Mouse (Mus musculus) MEL (cell line): ENCODE results near the gene Unc13d. TPM values are rescaled to one million over a fixed set of nuclear protein-coding genes. Genes with fewer than 3 reads are reported as not detected.

ENCODE experiments used
- DNase-seq: peaks from one replicate; pipeline ENCODE4 v3.0.0; 2011; ENCODE audit warnings: low read depth, low spot score
- H3K27ac ChIP-seq: 2 replicates; pipeline ENCODE4 v1.5.1; 2012; ENCODE audit warnings: low read depth, mild to moderate bottlenecking, control low read depth, low read length, moderate library complexity; ENCODE audit not compliant: control insufficient read depth
- H3K27me3 ChIP-seq, 2 experiments: fragments of 150-350 bp in 1 of 2; sonication (generic) in 1 of 2; 2 replicates each; pipeline ENCODE4 v1.6.1; 2012; ENCODE audit warnings: low read length in 2 of 2, mild to moderate bottlenecking in 2 of 2, improper control_type of control experiment in 1 of 2, moderate library complexity in 1 of 2; ENCODE audit not compliant: insufficient read depth in 2 of 2, control insufficient read depth in 1 of 2
- H3K36me3 ChIP-seq, 2 experiments: 2 replicates each; pipeline ENCODE4 v1.6.1; 2012 to 2014; ENCODE audit warnings: low read length in 2 of 2, improper control_type of control experiment in 1 of 2, inconsistent platforms in 1 of 2, mild to moderate bottlenecking in 1 of 2; ENCODE audit not compliant: insufficient read depth in 2 of 2, control insufficient read depth in 1 of 2
- H3K4me1 ChIP-seq, 2 experiments: fragments of 150-350 bp in 1 of 2; sonication (generic) in 1 of 2; 2 replicates each; pipeline ENCODE4 v1.6.1; 2012; ENCODE audit warnings: low read length in 2 of 2, improper control_type of control experiment in 1 of 2, mild to moderate bottlenecking in 1 of 2; ENCODE audit not compliant: insufficient read depth in 2 of 2, control insufficient read depth in 1 of 2
- H3K4me3 ChIP-seq, 2 experiments: fragments of 150-350 bp in 1 of 2; sonication (generic) in 1 of 2; 2 replicates each; pipeline ENCODE4 v1.5.1; 2012; ENCODE audit warnings: low read depth in 2 of 2, low read length in 2 of 2, mild to moderate bottlenecking in 2 of 2, moderate library complexity in 2 of 2, control low read depth in 1 of 2, improper control_type of control experiment in 1 of 2; ENCODE audit not compliant: control insufficient read depth in 1 of 2, insufficient read depth in 1 of 2
- H3K79me2 ChIP-seq: 2 replicates; pipeline ENCODE4 v1.6.1; 2012; ENCODE audit warnings: mild to moderate bottlenecking, low read length, moderate library complexity; ENCODE audit not compliant: control insufficient read depth, poor library complexity, insufficient read depth
- H3K9ac ChIP-seq: 2 replicates; pipeline ENCODE4 v1.6.1; 2012; ENCODE audit warnings: low read depth, mild to moderate bottlenecking, control low read depth, low read length, moderate library complexity; ENCODE audit not compliant: control insufficient read depth, poor library complexity, severe bottlenecking
- H3K9me3 ChIP-seq: fragments of 150-350 bp; sonication (generic); replicated peaks from 2 replicates; pipeline ENCODE4 v1.6.1; 2012; ENCODE audit warnings: mild to moderate bottlenecking, low read length, improper control_type of control experiment, moderate library complexity; ENCODE audit not compliant: insufficient read depth
- CHD2 ChIP-seq: IDR thresholded peaks from 2 replicates; pipeline ENCODE4 v1.6.1; 2011; ENCODE audit warnings: low read length, improper control_type of control experiment
- CTCF ChIP-seq, 3 experiments: IDR thresholded peaks in 2 of 3; conservative IDR thresholded peaks in 1 of 3; 2 replicates each; pipeline ENCODE4 v1.5.1; 2011 to 2012; ENCODE audit warnings: low read length in 3 of 3, low read depth in 2 of 3, mild to moderate bottlenecking in 2 of 3, improper control_type of control experiment in 1 of 3, inconsistent platforms in 1 of 3, mixed read lengths in 1 of 3, moderate library complexity in 1 of 3; ENCODE audit not compliant: control insufficient read depth in 1 of 3, insufficient read depth in 1 of 3, poor library complexity in 1 of 3, severe bottlenecking in 1 of 3
- HCFC1 ChIP-seq: IDR thresholded peaks from 2 replicates; pipeline ENCODE4 v1.6.1; 2012; ENCODE audit warnings: low read depth, mild to moderate bottlenecking, inconsistent platforms, low read length, improper control_type of control experiment, moderate library complexity
- MAX ChIP-seq: IDR thresholded peaks from 2 replicates; pipeline ENCODE4 v1.6.1; 2011; ENCODE audit warnings: low read length, improper control_type of control experiment
- MYB ChIP-seq: IDR thresholded peaks from 2 replicates; pipeline ENCODE4 v1.6.1; 2011; ENCODE audit warnings: mild to moderate bottlenecking, low read depth, low read length, improper control_type of control experiment
- POLR2A ChIP-seq, 2 experiments: IDR thresholded peaks; 2 replicates each; pipeline ENCODE4 v1.6.1; 2011 to 2012; ENCODE audit warnings: low read length in 2 of 2, mild to moderate bottlenecking in 2 of 2, control low read depth in 1 of 2, improper control_type of control experiment in 1 of 2, low read depth in 1 of 2, moderate library complexity in 1 of 2; ENCODE audit not compliant: control insufficient read depth in 1 of 2, insufficient read depth in 1 of 2, poor library complexity in 1 of 2
- POLR2AphosphoS2 ChIP-seq: IDR thresholded peaks from 2 replicates; pipeline ENCODE4 v1.6.1; 2011; ENCODE audit warnings: low read length, improper control_type of control experiment
- POLR2AphosphoS5 ChIP-seq: IDR thresholded peaks from 2 replicates; pipeline ENCODE4 v1.6.1; 2012; ENCODE audit warnings: low read depth, borderline replicate concordance, mild to moderate bottlenecking, inconsistent platforms, low read length, moderate library complexity, mixed read lengths
- SMC3 ChIP-seq: IDR thresholded peaks from 2 replicates; pipeline ENCODE4 v1.6.1; 2011; ENCODE audit warnings: low read depth, low read length, improper control_type of control experiment
- ZC3H11A ChIP-seq: IDR thresholded peaks from 2 replicates; pipeline ENCODE4 v1.6.1; 2012; ENCODE audit warnings: low read depth, mild to moderate bottlenecking, inconsistent platforms, low read length, improper control_type of control experiment
- ZMIZ1 ChIP-seq: IDR thresholded peaks from 2 replicates; pipeline ENCODE4 v1.6.1; 2012; ENCODE audit warnings: low read depth, mild to moderate bottlenecking, inconsistent platforms, low read length, improper control_type of control experiment, moderate library complexity
- ZNF384 ChIP-seq: IDR thresholded peaks from 2 replicates; pipeline ENCODE4 v1.6.1; 2012; ENCODE audit warnings: low read depth, mild to moderate bottlenecking, inconsistent platforms, low read length, improper control_type of control experiment
- polyA plus RNA-seq, 2 experiments: library from polyadenylated mRNA; stranded (reverse) in 1 of 2; unstranded in 1 of 2; fragments of >175 nt in 1 of 2; fragments of >200 nt in 1 of 2; gene quantifications; 2 replicates each; pipeline versions ENCODE4 v1.2.1 to v1.2.4; 2012; ENCODE audit warnings: low replicate concordance in 2 of 2, low read depth in 1 of 2; ENCODE audit not compliant: insufficient read length in 2 of 2, insufficient read depth in 1 of 2, missing spikeins in 1 of 2
- total RNA-seq: library from RNA; depleted of rRNA; stranded (reverse); fragments of 300-350 nt; gene quantifications from 2 replicates; pipeline ENCODE4 v1.2.3, GENCODE M21; 2012

Gene Unc13d
- total and polyA plus RNA-seq, 3 experiments = 115 to 146 TPM; not detected in 1

DNA sequence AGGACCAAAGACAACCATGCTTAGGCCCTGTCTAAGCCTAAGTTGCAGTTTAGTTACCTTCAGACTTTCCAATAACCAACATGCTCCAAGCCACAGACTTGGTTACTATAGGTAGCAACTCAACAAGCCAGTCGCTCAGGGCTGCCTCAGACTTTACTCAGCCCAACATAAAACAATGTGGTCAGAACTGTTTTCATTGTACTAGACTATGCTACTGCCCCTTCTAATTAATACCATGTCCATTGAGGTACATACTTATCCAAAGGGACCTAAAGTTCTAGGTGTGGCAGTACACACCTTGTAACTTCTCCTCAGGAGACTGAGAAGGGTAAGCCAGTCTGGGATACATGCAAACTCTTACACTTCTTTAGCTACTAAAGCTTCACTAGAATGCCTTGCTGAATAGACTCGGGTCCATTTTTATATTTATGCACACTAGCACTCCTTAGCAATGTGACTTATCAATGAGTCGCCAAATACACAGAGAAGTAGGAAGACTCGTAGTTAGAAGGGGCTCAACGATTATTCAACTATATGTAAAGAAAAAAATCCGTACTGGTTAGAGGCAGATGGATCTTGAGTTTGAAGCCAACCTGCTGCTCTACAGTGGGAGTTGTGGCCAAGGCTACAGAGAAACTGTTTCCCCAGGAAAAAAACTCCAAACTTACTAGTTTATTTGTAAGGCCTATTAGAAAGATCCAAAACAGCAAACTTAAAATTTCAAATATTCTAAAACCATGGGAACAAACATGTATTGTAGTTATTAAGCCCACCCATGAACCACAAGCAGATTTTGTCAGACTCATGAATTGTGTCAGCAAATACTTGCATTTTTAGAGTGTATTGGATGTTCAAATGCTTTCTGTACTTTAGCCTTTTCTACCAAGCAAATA, 56.2 kb downstream of the Unc13d start:
- Histone ChIP-seq H3K36me3 (peaks cover 4 to 16% of the 10 kb centered on the region in 2 experiments), H3K9me3 (no peaks in the 10 kb centered on the region), H3K27me3 (no peaks in the 10 kb centered on the region), H3K4me3 (no peak overlapping the region), H3K27ac (0 out of 2 replicates have a peak overlapping the region, but pooled peaks have one; percentile 12), H3K9ac (peak overlapping the region; percentile 32), H3K79me2 (peaks cover 14% of the 10 kb centered on the region), H3K4me1 (peaks cover 2 to 3% of the 10 kb centered on the region in 2 experiments; a peak in 3 of 4 replicates)
- peak; percentile 61 for DNase-seq
- TF ChIP-seq CHD2 (0 out of 2 replicates have a peak, but pooled peaks have one; percentile 12), MAX (no peak), POLR2AphosphoS5 (peak; percentile 90), POLR2AphosphoS2 (peak; percentile 94; the same call in 1 of the 2 replicates), CTCF (IDR thresholded peaks at IDR 0.05 in 2 of 3, conservative IDR thresholded peaks at IDR 0.05 in 1 of 3; ENCODE audit: control insufficient read depth in 1 of 3, insufficient read depth in 1 of 3, low read depth in 2 of 3, low read length in 3 of 3, poor library complexity in 1 of 3, severe bottlenecking in 1 of 3) (no peak), ZMIZ1 (peak; percentile 22), POLR2A (IDR thresholded peaks at IDR 0.05; ENCODE audit: control insufficient read depth in 1 of 2, insufficient read depth in 1 of 2, low read depth in 1 of 2, low read length in 2 of 2, poor library complexity in 1 of 2) (peak in 1 of 2 experiments; percentile 72; a peak in 2 of 4 replicates)
- TF ChIP-seq, all 39 proteins: peak for 5

DNA sequence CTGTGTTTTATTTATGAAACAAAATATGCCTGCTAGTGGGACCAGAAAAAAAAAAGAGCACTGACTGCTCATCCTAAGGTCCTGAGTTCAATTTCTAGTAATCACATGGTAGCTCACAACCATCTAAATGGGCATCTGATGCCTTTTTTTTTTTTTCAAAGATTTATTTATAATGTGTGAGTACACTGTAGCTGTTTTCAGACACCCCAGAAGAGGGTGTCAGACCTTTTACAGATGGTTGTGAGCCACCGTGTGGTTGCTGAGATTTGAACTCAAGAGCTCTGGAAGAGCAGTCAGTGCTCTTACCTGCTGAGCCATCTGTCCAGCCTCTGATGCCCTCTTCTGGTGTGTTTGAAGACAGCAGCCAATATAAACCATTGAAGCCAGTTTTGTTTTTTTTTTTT, 57.2 kb downstream of the Unc13d start:
- TF ChIP-seq POLR2A (IDR thresholded peaks at IDR 0.05; ENCODE audit: control insufficient read depth in 1 of 2, insufficient read depth in 1 of 2, low read depth in 1 of 2, low read length in 2 of 2, poor library complexity in 1 of 2) (no peak; a peak in 1 of 4 replicates), POLR2AphosphoS2 (peak; percentile 60; the same call in 1 of the 2 replicates), ZC3H11A (no peak), MYB (no peak), HCFC1 (no peak), SMC3 (peak; percentile 29), CTCF (IDR thresholded peaks at IDR 0.05 in 2 of 3, conservative IDR thresholded peaks at IDR 0.05 in 1 of 3; ENCODE audit: control insufficient read depth in 1 of 3, insufficient read depth in 1 of 3, low read depth in 2 of 3, low read length in 3 of 3, poor library complexity in 1 of 3, severe bottlenecking in 1 of 3) (peak; percentile 14 to 42 (median 24); a peak in 3 of 6 replicates), ZNF384 (peak; percentile 90)
- DNase-seq = peak; percentile 71
- Histone ChIP-seq H3K9ac (no peak overlapping the region), H3K79me2 (peaks cover 14% of the 10 kb centered on the region), H3K4me3 (no peak overlapping the region), H3K9me3 (no peaks in the 10 kb centered on the region), H3K27me3 (no peaks in the 10 kb centered on the region), H3K36me3 (peaks cover 4 to 16% of the 10 kb centered on the region in 2 experiments), H3K27ac (no peak overlapping the region), H3K4me1 (peaks cover 2 to 3% of the 10 kb centered on the region in 2 experiments; a peak in 3 of 4 replicates)
